Mouse (Mus musculus): Measurements from ENCODE around the gene Osgep. TPM values are rescaled to one million over a fixed set of nuclear protein-coding genes. Genes with fewer than 3 reads are reported as not detected.
"Not testable (repeated sequence)": the region's sequence is repeated elsewhere in the genome, so short reads cannot be mapped to it uniquely, and the experiment has no call there.

Osgep gene
- polyA plus RNA-seq, 1 experiment from 2014 or later: 119 TPM

DNA sequence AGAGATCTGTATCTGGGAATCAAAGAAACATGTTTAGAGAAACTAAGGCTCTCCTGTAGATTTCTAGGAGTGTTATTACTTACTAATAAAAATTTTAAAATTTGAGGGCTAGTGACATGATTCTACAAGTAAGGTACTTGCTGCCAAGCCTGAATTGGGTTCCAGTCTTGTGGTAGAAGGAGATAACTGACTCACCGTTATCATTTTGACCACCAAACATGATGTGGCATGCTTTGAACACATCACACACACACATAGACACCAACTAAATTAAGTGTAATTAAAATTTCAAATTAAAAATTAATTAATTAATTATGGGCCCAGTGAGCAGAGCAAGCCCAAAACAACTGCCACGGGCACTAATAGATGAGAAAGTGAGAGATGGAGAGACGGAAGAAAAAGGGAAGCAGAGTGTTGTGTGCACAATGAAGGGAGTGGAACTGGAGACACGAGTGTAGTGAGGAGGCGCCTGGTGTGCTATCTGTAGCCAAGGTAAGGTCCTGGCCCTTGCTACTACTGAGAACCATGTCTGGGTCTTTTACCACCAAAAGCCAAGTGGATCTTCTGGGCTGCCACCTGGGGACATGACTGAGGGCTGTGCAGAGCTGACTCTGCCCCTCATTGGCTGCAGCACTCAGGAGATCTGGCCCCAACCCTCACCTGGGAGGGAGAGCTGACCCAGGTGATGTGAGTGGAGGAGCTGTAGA lies 33.7 kb upstream of the Osgep start:
- not testable (repeated sequence) for H3K4me1 ChIP-seq (replicated peaks; ENCODE audit: control insufficient read depth, insufficient read depth, low read length); H3K4me2 ChIP-seq; H3K4me3 ChIP-seq (ENCODE audit: low read depth, low read length); H3K9ac ChIP-seq (ENCODE audit: low read depth, low read length); H3K36me3 ChIP-seq (ENCODE audit: control insufficient read depth, insufficient read depth, low read length); H3K9me3 ChIP-seq (ENCODE audit: control insufficient read depth, low read length); DNase-seq (ENCODE audit: low spot score); H3K27me3 ChIP-seq (replicated peaks; ENCODE audit: control insufficient read depth, insufficient read depth, low read length)
- ATAC-seq (replicated peaks; ENCODE audit: low FRiP score): peak; percentile 64
- peak overlapping the region; percentile 38; the same call in 1 of the 2 replicates for H3K27ac ChIP-seq (ENCODE audit: low read depth, low read length)
- WGBS: 51% methylated on average over 5 of the region's 5 CpGs

- ATAC-seq (replicated peaks; ENCODE audit: low FRiP score); H3K36me3 ChIP-seq (ENCODE audit: control insufficient read depth, insufficient read depth, low read length); H3K4me1 ChIP-seq (replicated peaks; ENCODE audit: control insufficient read depth, insufficient read depth, low read length); H3K4me3 ChIP-seq (ENCODE audit: low read depth, low read length); H3K27me3 ChIP-seq (replicated peaks; ENCODE audit: control insufficient read depth, insufficient read depth, low read length); H3K9ac ChIP-seq (ENCODE audit: low read depth, low read length); H3K4me2 ChIP-seq; H3K27ac ChIP-seq (ENCODE audit: low read depth, low read length); DNase-seq (ENCODE audit: low spot score); H3K9me3 ChIP-seq (ENCODE audit: control insufficient read depth, low read length): not testable (repeated sequence)
- whole genome bisulfite sequencing: 48% methylated on average over 3 of the region's 3 CpGs
These were observed 32.5 kb upstream of the Osgep start for GRCm38 (mm10) chr14:50957146-50957545.

DNA sequence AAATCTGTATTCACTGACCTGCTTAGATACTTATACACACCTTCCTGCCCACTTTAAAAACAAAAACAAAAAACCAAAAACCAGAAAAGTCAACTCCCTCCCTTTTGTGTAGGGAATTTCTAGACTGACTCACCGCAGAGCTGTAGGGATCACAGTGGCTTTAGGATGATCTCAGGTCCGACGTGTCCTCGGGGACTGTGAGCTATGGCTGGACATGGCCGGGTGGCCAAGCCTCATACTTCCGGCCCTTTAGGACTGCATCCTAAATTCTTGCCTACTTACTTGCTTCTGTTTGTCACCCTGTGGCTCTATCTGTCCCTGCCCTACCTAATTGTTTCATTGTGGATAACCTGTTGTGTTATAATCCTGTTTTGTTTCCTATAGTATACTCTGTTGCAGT lies 32.0 kb upstream of the Osgep start:
- H3K4me3 ChIP-seq (ENCODE audit: low read depth, low read length); H3K9ac ChIP-seq (ENCODE audit: low read depth, low read length); H3K27ac ChIP-seq (ENCODE audit: low read depth, low read length); H3K4me1 ChIP-seq (replicated peaks; ENCODE audit: control insufficient read depth, insufficient read depth, low read length); DNase-seq (ENCODE audit: low spot score); H3K27me3 ChIP-seq (replicated peaks; ENCODE audit: control insufficient read depth, insufficient read depth, low read length); ATAC-seq (replicated peaks; ENCODE audit: low FRiP score); H3K9me3 ChIP-seq (ENCODE audit: control insufficient read depth, low read length); H3K36me3 ChIP-seq (ENCODE audit: control insufficient read depth, insufficient read depth, low read length): not testable (repeated sequence)
- 82% methylated on average over 6 of the region's 6 CpGs for WGBS
- H3K4me2 ChIP-seq: peak overlapping the region; percentile 55

GRCm38 (mm10) chr14:50955942-50956508 lies 31.3 kb upstream of the Osgep start, which contains the start of gene Pnp2:
Pnp2 (plus strand) TSS chr14:50955992.
- peak; percentile 72 for ATAC-seq (replicated peaks; ENCODE audit: low FRiP score)
- WGBS: 19% methylated on average over 18 of the region's 19 CpGs
- H3K4me1 ChIP-seq (replicated peaks; ENCODE audit: control insufficient read depth, insufficient read depth, low read length): not testable (repeated sequence)

DNA sequence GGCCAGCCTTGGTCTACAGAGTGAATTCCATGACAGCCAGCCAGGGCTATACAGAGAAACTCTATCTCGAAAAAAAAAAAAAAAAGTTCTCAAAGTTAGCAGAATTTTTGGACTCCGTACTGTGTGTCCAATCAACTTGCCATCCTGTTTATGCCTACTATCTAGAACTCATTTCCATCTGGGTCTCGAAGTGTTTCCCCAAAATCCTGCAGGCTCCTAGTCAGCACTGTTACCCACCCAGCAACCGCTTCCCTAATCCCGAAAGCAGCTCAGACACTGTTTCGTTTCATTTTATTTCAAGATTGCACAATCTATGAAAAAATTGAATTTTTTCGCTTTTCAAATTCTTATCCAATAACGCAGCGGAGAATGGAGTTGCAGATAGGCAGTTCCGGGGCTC lies 30.8 kb upstream of the Osgep start:
- Histone ChIP-seq H3K9me3 (ENCODE audit: control insufficient read depth, low read length) (no peaks in the 10 kb centered on the region), H3K27me3 (replicated peaks; ENCODE audit: control insufficient read depth, insufficient read depth, low read length) (no peaks in the 10 kb centered on the region), H3K9ac (ENCODE audit: low read depth, low read length) (no peak overlapping the region), H3K4me2 (no peak overlapping the region), H3K4me3 (ENCODE audit: low read depth, low read length) (no peak overlapping the region), H3K27ac (ENCODE audit: low read depth, low read length) (no peak overlapping the region), H3K4me1 (replicated peaks; ENCODE audit: control insufficient read depth, insufficient read depth, low read length) (no peaks in the 10 kb centered on the region), H3K36me3 (ENCODE audit: control insufficient read depth, insufficient read depth, low read length) (peaks cover 3% of the 10 kb centered on the region; the same call in 1 of the 2 replicates)
- 79% methylated on average over 10 of the region's 10 CpGs for WGBS
- ATAC-seq (replicated peaks; ENCODE audit: low FRiP score): no peak
- DNase-seq (ENCODE audit: low spot score): no peak

More at GRCm38 (mm10) chr14:50955942-50956508, 31.3 kb upstream of the Osgep start, which contains the start of gene Pnp2:
- not testable (repeated sequence) for H3K27me3 ChIP-seq (replicated peaks; ENCODE audit: control insufficient read depth, insufficient read depth, low read length); H3K27ac ChIP-seq (ENCODE audit: low read depth, low read length); H3K9ac ChIP-seq (ENCODE audit: low read depth, low read length); H3K36me3 ChIP-seq (ENCODE audit: control insufficient read depth, insufficient read depth, low read length); H3K9me3 ChIP-seq (ENCODE audit: control insufficient read depth, low read length)
- Histone ChIP-seq H3K4me3 (ENCODE audit: low read depth, low read length) (peak within 1 kb of the TSS; percentile 30), H3K4me2 (peak within 1 kb of the TSS; percentile 55)
- peak; percentile 51 for DNase-seq (ENCODE audit: low spot score)

GRCm38 (mm10) chr14:50945526-50945925 lies 20.8 kb upstream of the Osgep start:
- H3K27me3 ChIP-seq (replicated peaks; ENCODE audit: control insufficient read depth, insufficient read depth, low read length); H3K9me3 ChIP-seq (ENCODE audit: control insufficient read depth, low read length); H3K36me3 ChIP-seq (ENCODE audit: control insufficient read depth, insufficient read depth, low read length); DNase-seq (ENCODE audit: low spot score); H3K4me1 ChIP-seq (replicated peaks; ENCODE audit: control insufficient read depth, insufficient read depth, low read length); H3K27ac ChIP-seq (ENCODE audit: low read depth, low read length); ATAC-seq (replicated peaks; ENCODE audit: low FRiP score): not testable (repeated sequence)
- Histone ChIP-seq H3K4me2 (peak overlapping the region; percentile 79), H3K9ac (ENCODE audit: low read depth, low read length) (peak overlapping the region; percentile 77), H3K4me3 (ENCODE audit: low read depth, low read length) (peak overlapping the region; percentile 67)
- WGBS: 30% methylated on average over 3 of the region's 3 CpGs

DNA sequence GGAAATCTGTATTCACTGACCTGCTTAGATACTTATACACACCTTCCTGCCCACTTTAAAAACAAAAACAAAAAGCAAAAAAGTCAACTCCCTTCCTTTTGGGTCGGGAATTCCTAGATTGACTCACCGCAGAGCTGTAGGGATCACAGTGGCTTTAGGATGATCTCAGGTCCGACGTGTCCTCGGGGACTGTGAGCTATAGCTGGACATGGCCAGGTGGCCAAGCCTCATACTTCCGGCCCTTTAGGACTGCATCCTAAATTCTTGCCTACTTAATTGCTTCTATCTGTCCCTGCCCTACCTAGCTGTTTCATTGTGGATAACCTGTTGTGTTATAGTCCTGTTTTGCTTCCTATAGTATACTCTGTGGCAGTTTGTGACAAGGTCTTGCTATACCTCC lies 20.4 kb upstream of the Osgep start:
- peak overlapping the region; percentile 67 for H3K4me3 ChIP-seq (ENCODE audit: low read depth, low read length)
- H3K9me3 ChIP-seq (ENCODE audit: control insufficient read depth, low read length); H3K4me1 ChIP-seq (replicated peaks; ENCODE audit: control insufficient read depth, insufficient read depth, low read length); ATAC-seq (replicated peaks; ENCODE audit: low FRiP score); H3K27me3 ChIP-seq (replicated peaks; ENCODE audit: control insufficient read depth, insufficient read depth, low read length); H3K36me3 ChIP-seq (ENCODE audit: control insufficient read depth, insufficient read depth, low read length); DNase-seq (ENCODE audit: low spot score): not testable (repeated sequence)
- H3K27ac ChIP-seq (ENCODE audit: low read depth, low read length): peak overlapping the region; percentile 83
- H3K9ac ChIP-seq (ENCODE audit: low read depth, low read length): peak overlapping the region; percentile 77
- 13% methylated on average over 6 of the region's 6 CpGs for WGBS
- H3K4me2 ChIP-seq: peak overlapping the region; percentile 79

DNA sequence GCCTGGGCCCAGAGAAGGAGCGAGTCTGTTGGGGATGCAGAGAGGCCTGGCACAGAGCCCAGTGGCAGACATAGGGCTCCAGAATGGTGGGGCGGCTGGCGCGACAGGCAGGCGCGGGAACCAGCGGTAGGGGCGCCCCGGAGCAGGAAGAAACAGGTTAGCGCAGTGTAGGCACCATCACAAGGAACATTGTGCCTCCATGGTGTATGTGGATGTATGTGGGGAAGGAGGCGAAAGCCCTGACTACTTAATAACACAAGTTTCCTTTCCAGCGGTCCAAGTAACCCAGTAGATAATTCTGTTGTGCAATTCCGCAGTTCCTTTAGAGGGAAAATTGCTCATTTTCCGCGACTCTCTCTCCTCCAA lies 20.0 kb upstream of the Osgep start:
- not testable (repeated sequence) for H3K9me3 ChIP-seq (ENCODE audit: control insufficient read depth, low read length); H3K36me3 ChIP-seq (ENCODE audit: control insufficient read depth, insufficient read depth, low read length); H3K4me1 ChIP-seq (replicated peaks; ENCODE audit: control insufficient read depth, insufficient read depth, low read length); DNase-seq (ENCODE audit: low spot score); H3K27me3 ChIP-seq (replicated peaks; ENCODE audit: control insufficient read depth, insufficient read depth, low read length)
- Histone ChIP-seq H3K4me3 (ENCODE audit: low read depth, low read length) (peak overlapping the region; percentile 67), H3K9ac (ENCODE audit: low read depth, low read length) (peak overlapping the region; percentile 77), H3K27ac (ENCODE audit: low read depth, low read length) (peak overlapping the region; percentile 83), H3K4me2 (peak overlapping the region; percentile 79)
- under 1% methylated on average over 15 of the region's 15 CpGs for WGBS
- ATAC-seq (replicated peaks; ENCODE audit: low FRiP score): peak; percentile 91
